Mouse (Mus musculus): ENCODE data around the gene Lrba. TPM values are rescaled to one million over a fixed set of nuclear protein-coding genes. Genes with fewer than 3 reads are reported as not detected.

Lrba gene
- polyA plus RNA-seq, 1 experiment from 2014 or later, result 9.3 TPM

- Histone ChIP-seq H3K4me2 (peak overlapping the region; percentile 31; the same call in 1 of the 2 replicates), H3K4me1 (replicated peaks) (peaks cover 10% of the 10 kb centered on the region; the same call in 1 of the 2 replicates), H3K27me3 (no peaks in the 10 kb centered on the region), H3K9me3 (no peaks in the 10 kb centered on the region), H3K9ac (replicated peaks) (no peak overlapping the region), H3K4me3 (replicated peaks) (no peak overlapping the region), H3K27ac (no peak overlapping the region), H3K36me3 (no peaks in the 10 kb centered on the region)
- no peak for ATAC-seq (ENCODE audit: insufficient number of reproducible peaks, insufficient read depth, low FRiP score, low TSS enrichment, low read depth)
- 33% methylated on average over 7 of the region's 7 CpGs for WGBS
Observed at GRCm38 (mm10) chr3:86689305-86689704, 464.8 kb downstream of the Lrba start.

- Histone ChIP-seq H3K9me3 (no peaks in the 10 kb centered on the region), H3K4me2 (no peak overlapping the region), H3K27ac (no peak overlapping the region), H3K27me3 (no peaks in the 10 kb centered on the region), H3K4me1 (replicated peaks) (peaks cover 8% of the 10 kb centered on the region; the same call in 1 of the 2 replicates), H3K4me3 (replicated peaks) (no peak overlapping the region), H3K9ac (replicated peaks) (no peak overlapping the region), H3K36me3 (no peaks in the 10 kb centered on the region)
- ATAC-seq (ENCODE audit: insufficient number of reproducible peaks, insufficient read depth, low FRiP score, low TSS enrichment, low read depth), result no peak
Observed at GRCm38 (mm10) chr3:86692779-86693178, 468.3 kb downstream of the Lrba start.

GRCm38 (mm10) chr3:86693553-86693952 lies 469.1 kb downstream of the Lrba start:
- ATAC-seq (ENCODE audit: insufficient number of reproducible peaks, insufficient read depth, low FRiP score, low TSS enrichment, low read depth), result no peak
- Histone ChIP-seq H3K4me1 (replicated peaks) (0 out of 2 replicates have a peak, but pooled peaks cover 8% of the 10 kb centered on the region), H3K9ac (replicated peaks) (no peak overlapping the region), H3K27me3 (no peaks in the 10 kb centered on the region), H3K36me3 (no peaks in the 10 kb centered on the region), H3K4me3 (replicated peaks) (no peak overlapping the region), H3K9me3 (no peaks in the 10 kb centered on the region), H3K27ac (no peak overlapping the region), H3K4me2 (no peak overlapping the region)
- WGBS, result 45% methylated on average over 7 of the region's 7 CpGs

- no peak for ATAC-seq (ENCODE audit: insufficient number of reproducible peaks, insufficient read depth, low FRiP score, low TSS enrichment, low read depth)
- no peak overlapping the region for H3K9ac ChIP-seq (replicated peaks)
- H3K36me3 ChIP-seq, result no peaks in the 10 kb centered on the region
- H3K9me3 ChIP-seq, result no peaks in the 10 kb centered on the region
- H3K27ac ChIP-seq, result no peak overlapping the region
- WGBS, result 92% methylated on average over 2 of the region's 2 CpGs
- peaks cover 18% of the 10 kb centered on the region for H3K4me1 ChIP-seq (replicated peaks)
- H3K4me3 ChIP-seq (replicated peaks), result no peak overlapping the region
- no peak overlapping the region for H3K4me2 ChIP-seq
- no peaks in the 10 kb centered on the region for H3K27me3 ChIP-seq
Observed at GRCm38 (mm10) chr3:86698947-86699346, 474.5 kb downstream of the Lrba start.

GRCm38 (mm10) chr3:86701163-86701563 lies 476.7 kb downstream of the Lrba start:
- 5% methylated on average over 1 of the region's 1 CpGs for WGBS
- H3K27ac ChIP-seq, result peak overlapping the region; percentile 74
- no peak overlapping the region for H3K4me3 ChIP-seq (replicated peaks)
- H3K36me3 ChIP-seq, result no peaks in the 10 kb centered on the region
- peak; percentile 47; the same call in 1 of the 2 replicates for ATAC-seq (ENCODE audit: insufficient number of reproducible peaks, insufficient read depth, low FRiP score, low TSS enrichment, low read depth)
- no peaks in the 10 kb centered on the region for H3K27me3 ChIP-seq
- peaks cover 19% of the 10 kb centered on the region for H3K4me1 ChIP-seq (replicated peaks)
- peak overlapping the region; percentile 2; the same call in 1 of the 2 replicates for H3K4me2 ChIP-seq
- no peaks in the 10 kb centered on the region for H3K9me3 ChIP-seq
- H3K9ac ChIP-seq (replicated peaks), result no peak overlapping the region

GRCm38 (mm10) chr3:86709472-86709871 lies 485.0 kb downstream of the Lrba start:
- no peak overlapping the region for H3K27ac ChIP-seq
- H3K27me3 ChIP-seq, result no peaks in the 10 kb centered on the region
- no peak overlapping the region for H3K9ac ChIP-seq (replicated peaks)
- WGBS, result 14% methylated on average over 4 of the region's 4 CpGs
- H3K9me3 ChIP-seq, result no peaks in the 10 kb centered on the region
- no peak overlapping the region for H3K4me2 ChIP-seq
- no peak overlapping the region for H3K4me3 ChIP-seq (replicated peaks)
- H3K36me3 ChIP-seq, result no peaks in the 10 kb centered on the region
- peaks cover 10% of the 10 kb centered on the region for H3K4me1 ChIP-seq (replicated peaks)
- ATAC-seq (ENCODE audit: insufficient number of reproducible peaks, insufficient read depth, low FRiP score, low TSS enrichment, low read depth), result no peak

- Histone ChIP-seq H3K9ac (replicated peaks) (no peak overlapping the region), H3K4me1 (replicated peaks) (peaks cover 11% of the 10 kb centered on the region), H3K9me3 (no peaks in the 10 kb centered on the region), H3K4me3 (replicated peaks) (no peak overlapping the region), H3K36me3 (0 out of 2 replicates have a peak, but pooled peaks cover 2% of the 10 kb centered on the region), H3K4me2 (no peak overlapping the region), H3K27me3 (no peaks in the 10 kb centered on the region), H3K27ac (no peak overlapping the region)
- ATAC-seq (ENCODE audit: insufficient number of reproducible peaks, insufficient read depth, low FRiP score, low TSS enrichment, low read depth), result no peak
- WGBS, result 84% methylated on average over 1 of the region's 1 CpGs
Observed at GRCm38 (mm10) chr3:86711530-86711929, 487.1 kb downstream of the Lrba start.

GRCm38 (mm10) chr3:86712758-86713157 lies 488.3 kb downstream of the Lrba start:
- H3K9me3 ChIP-seq, result no peaks in the 10 kb centered on the region
- H3K4me2 ChIP-seq, result no peak overlapping the region
- 0 out of 2 replicates have a peak, but pooled peaks cover 2% of the 10 kb centered on the region for H3K36me3 ChIP-seq
- no peak overlapping the region for H3K9ac ChIP-seq (replicated peaks)
- peaks cover 8% of the 10 kb centered on the region for H3K4me1 ChIP-seq (replicated peaks)
- H3K4me3 ChIP-seq (replicated peaks), result no peak overlapping the region
- ATAC-seq (ENCODE audit: insufficient number of reproducible peaks, insufficient read depth, low FRiP score, low TSS enrichment, low read depth), result no peak
- H3K27ac ChIP-seq, result no peak overlapping the region
- 29% methylated on average over 3 of the region's 3 CpGs for WGBS
- H3K27me3 ChIP-seq, result no peaks in the 10 kb centered on the region

- no peaks in the 10 kb centered on the region for H3K9me3 ChIP-seq
- WGBS, result 57% methylated on average over 2 of the region's 2 CpGs
- H3K4me2 ChIP-seq, result no peak overlapping the region
Observed at GRCm38 (mm10) chr3:86714446-86714845, 490.0 kb downstream of the Lrba start.

GRCm38 (mm10) chr3:86723415-86724298 lies 499.2 kb downstream of the Lrba start:
- H3K4me1 ChIP-seq (replicated peaks), result peaks cover 6% of the 10 kb centered on the region
- H3K9me3 ChIP-seq, result no peaks in the 10 kb centered on the region
- H3K27me3 ChIP-seq, result no peaks in the 10 kb centered on the region
- H3K4me2 ChIP-seq, result peak overlapping the region; percentile 10; the same call in 1 of the 2 replicates
- ATAC-seq (ENCODE audit: insufficient number of reproducible peaks, insufficient read depth, low FRiP score, low TSS enrichment, low read depth), result no peak
- H3K27ac ChIP-seq, result no peak overlapping the region
- no peaks in the 10 kb centered on the region for H3K36me3 ChIP-seq
- no peak overlapping the region for H3K4me3 ChIP-seq (replicated peaks)
- no peak overlapping the region for H3K9ac ChIP-seq (replicated peaks)
- 19% methylated on average over 9 of the region's 9 CpGs for WGBS

More at GRCm38 (mm10) chr3:86714446-86714845, 490.0 kb downstream of the Lrba start:
- Histone ChIP-seq H3K27ac (no peak overlapping the region), H3K36me3 (0 out of 2 replicates have a peak, but pooled peaks cover 2% of the 10 kb centered on the region), H3K9ac (replicated peaks) (no peak overlapping the region), H3K4me1 (replicated peaks) (peaks cover 7% of the 10 kb centered on the region), H3K4me3 (replicated peaks) (no peak overlapping the region), H3K27me3 (no peaks in the 10 kb centered on the region)
- ATAC-seq (ENCODE audit: insufficient number of reproducible peaks, insufficient read depth, low FRiP score, low TSS enrichment, low read depth), result no peak

GRCm38 (mm10) chr3:86725113-86725512 lies 500.6 kb downstream of the Lrba start:
- 67% methylated on average over 9 of the region's 9 CpGs for WGBS
- H3K9ac ChIP-seq (replicated peaks), result no peak overlapping the region
- H3K27me3 ChIP-seq, result no peaks in the 10 kb centered on the region
- H3K4me3 ChIP-seq (replicated peaks), result no peak overlapping the region
- no peak overlapping the region for H3K27ac ChIP-seq
- no peaks in the 10 kb centered on the region for H3K36me3 ChIP-seq
- no peak overlapping the region for H3K4me2 ChIP-seq
- no peaks in the 10 kb centered on the region for H3K9me3 ChIP-seq
- ATAC-seq (ENCODE audit: insufficient number of reproducible peaks, insufficient read depth, low FRiP score, low TSS enrichment, low read depth), result no peak
- H3K4me1 ChIP-seq (replicated peaks), result peaks cover 6% of the 10 kb centered on the region
